Mouse (Mus musculus) heart, embryonic 12.5 days (tissue): Measurements from ENCODE around the gene Rab3d. TPM values are rescaled to one million over a fixed set of nuclear protein-coding genes. Genes with fewer than 3 reads are reported as not detected.
"Not testable (repeated sequence)": the region's sequence is repeated elsewhere in the genome, so short reads cannot be mapped to it uniquely, and the experiment has no call there.

ENCODE experiments used
- ATAC-seq: fragments of 200-750 bp; cut with Nextera tagmentation; 2 replicates; pipeline ENCODE4 v1.8.0; 2017; ENCODE audit warnings: moderate TSS enrichment, moderate library complexity; ENCODE audit not compliant: insufficient number of reproducible peaks, low FRiP score
- H3K27ac ChIP-seq: fragments of 300-500 bp; sonication (generic); 2 replicates; pipeline ENCODE4 v1.5.1; 2016; ENCODE audit warnings: mild to moderate bottlenecking, moderate library complexity; ENCODE audit not compliant: poor library complexity, severe bottlenecking
- H3K27me3 ChIP-seq: fragments of 300-500 bp; sonication (generic); replicated peaks from 2 replicates; pipeline ENCODE4 v1.6.1; 2016; ENCODE audit warnings: mild to moderate bottlenecking, moderate library complexity
- H3K36me3 ChIP-seq: fragments of 300-500 bp; sonication (generic); 2 replicates; pipeline ENCODE4 v1.6.1; 2016; ENCODE audit warnings: mild to moderate bottlenecking, moderate library complexity
- H3K4me1 ChIP-seq: fragments of 300-500 bp; sonication (generic); replicated peaks from 2 replicates; pipeline ENCODE4 v1.6.1; 2016; ENCODE audit warnings: mild to moderate bottlenecking
- H3K4me2 ChIP-seq: fragments of 300-500 bp; sonication (generic); 2 replicates; pipeline ENCODE4 v1.6.1; 2016; ENCODE audit warnings: mild to moderate bottlenecking, moderate library complexity
- H3K4me3 ChIP-seq: fragments of 300-500 bp; sonication (generic); 2 replicates; pipeline ENCODE4 v1.5.1; 2016; ENCODE audit warnings: mild to moderate bottlenecking
- H3K9ac ChIP-seq: fragments of 300-500 bp; sonication (generic); 2 replicates; pipeline ENCODE4 v1.6.1; 2016; ENCODE audit warnings: mild to moderate bottlenecking, moderate library complexity
- H3K9me3 ChIP-seq: fragments of 300-500 bp; sonication (generic); replicated peaks from 2 replicates; pipeline ENCODE4 v1.6.1; 2016; ENCODE audit warnings: mild to moderate bottlenecking, moderate library complexity
- WGBS: fragments of 180-500 bp; shearing (Covaris S2); methylation state at CpG from one replicate; pipeline ENCODE4 v1.1.7; 2016; 5-methylcytosine and 5-hydroxymethylcytosine counted together
- polyA plus RNA-seq: library from polyadenylated mRNA; unstranded; fragments of >200 nt; fragmentation: Nextera tagmentation; extraction: Ambion mirVana; gene quantifications from 2 replicates; pipeline ENCODE4 v1.2.1, GENCODE M21; 2016

Rab3d gene
- polyA plus RNA-seq, 1 experiment from 2014 or later, result 12.2 TPM

DNA sequence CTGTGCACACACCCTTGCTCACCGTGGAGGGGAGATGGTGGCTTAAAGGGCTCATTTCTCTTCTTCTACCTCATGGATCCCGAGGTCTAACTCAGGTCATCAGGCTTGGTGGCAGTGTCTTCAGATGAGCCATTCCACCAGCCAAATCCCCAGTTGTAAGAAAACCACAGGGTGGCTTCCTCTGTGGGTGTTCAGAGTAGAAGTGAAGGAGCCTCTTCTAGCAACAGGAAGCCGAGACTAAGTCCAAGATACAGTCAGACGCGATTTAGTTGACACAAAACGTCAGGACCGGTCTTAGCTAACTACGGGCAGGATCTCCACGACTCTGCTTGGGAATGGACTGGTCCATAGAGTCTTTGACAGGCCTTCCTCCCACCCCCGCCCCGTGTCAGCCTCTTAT, 9.8 kb downstream of the Rab3d start:
- H3K4me3 ChIP-seq, result no peak overlapping the region
- peaks cover 8% of the 10 kb centered on the region; the same call in 1 of the 2 replicates for H3K9me3 ChIP-seq
- no peak overlapping the region for H3K27ac ChIP-seq
- no peak overlapping the region for H3K4me2 ChIP-seq
- no peak overlapping the region for H3K9ac ChIP-seq
- H3K36me3 ChIP-seq, result no peaks in the 10 kb centered on the region
- 61% methylated on average over 11 of the region's 11 CpGs for WGBS
- ATAC-seq, result no peak
- H3K4me1 ChIP-seq, result no peaks in the 10 kb centered on the region
- peaks cover 20% of the 10 kb centered on the region for H3K27me3 ChIP-seq

DNA sequence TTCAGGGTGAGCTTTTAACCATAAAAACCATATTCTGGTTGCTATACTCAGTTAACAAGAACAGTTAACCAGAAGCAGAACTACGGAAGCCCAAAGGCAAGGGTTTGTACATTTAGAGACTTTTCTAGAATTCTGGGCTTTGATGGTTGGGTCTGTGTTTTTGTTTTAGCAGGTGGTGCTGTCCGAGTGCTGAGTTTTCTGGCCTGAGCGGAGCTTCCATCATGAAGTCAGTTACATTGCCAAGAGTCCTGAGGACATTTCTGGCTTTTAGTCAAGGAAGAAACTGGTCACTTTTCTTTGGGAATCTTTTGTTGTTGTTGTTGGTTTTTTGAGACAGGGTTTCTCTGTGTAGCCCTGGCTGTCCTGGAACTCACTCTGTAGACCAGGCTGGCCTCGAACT, 14.0 kb downstream of the Rab3d start:
- H3K9ac ChIP-seq, result no peak overlapping the region
- H3K4me3 ChIP-seq, result no peak overlapping the region
- no peaks in the 10 kb centered on the region for H3K36me3 ChIP-seq
- 76% methylated on average over 4 of the region's 4 CpGs for WGBS
- no peak overlapping the region for H3K27ac ChIP-seq
- H3K9me3 ChIP-seq, result peaks cover 8% of the 10 kb centered on the region; the same call in 1 of the 2 replicates
- ATAC-seq, result no peak
- H3K4me2 ChIP-seq, result no peak overlapping the region
- H3K27me3 ChIP-seq, result peaks cover 18% of the 10 kb centered on the region; the same call in 1 of the 2 replicates
- H3K4me1 ChIP-seq, result no peaks in the 10 kb centered on the region

- Histone ChIP-seq H3K27me3 (peaks cover 22% of the 10 kb centered on the region), H3K4me2 (peak overlapping the region; percentile 57), H3K4me1 (no peaks in the 10 kb centered on the region), H3K4me3 (peak overlapping the region; percentile 47), H3K9me3 (peaks cover 6% of the 10 kb centered on the region; the same call in 1 of the 2 replicates), H3K27ac (no peak overlapping the region), H3K9ac (no peak overlapping the region), H3K36me3 (no peaks in the 10 kb centered on the region)
- 17% methylated on average over 10 of the region's 10 CpGs for WGBS
- ATAC-seq, result no peak
Measured at GRCm38 (mm10) chr9:21901223-21901820, 16.7 kb downstream of the Rab3d start.

DNA sequence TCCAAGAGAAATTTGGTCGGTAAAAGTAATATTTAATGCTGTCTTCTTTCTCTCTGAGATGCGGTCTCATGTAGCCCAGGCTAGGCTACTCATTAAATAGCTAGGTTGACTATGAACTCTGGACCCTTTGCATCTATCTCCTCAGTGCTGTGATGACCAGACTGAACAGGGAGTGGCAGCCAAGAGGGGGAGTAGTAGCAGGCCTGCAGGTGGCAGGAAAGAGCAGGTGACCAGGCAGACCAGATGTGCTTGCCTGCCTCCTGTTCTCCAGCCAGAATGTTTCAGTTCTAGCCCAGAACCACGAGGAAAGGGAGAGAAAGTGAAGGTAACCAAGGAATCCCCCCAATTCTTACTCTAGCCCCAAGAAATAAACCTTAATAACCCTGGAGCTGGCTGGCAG, 28.8 kb downstream of the Rab3d start:
- no peaks in the 10 kb centered on the region for H3K4me1 ChIP-seq
- H3K4me2 ChIP-seq, result no peak overlapping the region
- H3K27me3 ChIP-seq, result peaks cover 12% of the 10 kb centered on the region
- no peaks in the 10 kb centered on the region; the same call in 1 of the 2 replicates for H3K9me3 ChIP-seq
- 56% methylated on average over 3 of the region's 3 CpGs for WGBS
- H3K36me3 ChIP-seq, result no peaks in the 10 kb centered on the region
- H3K4me3 ChIP-seq, result no peak overlapping the region
- H3K27ac ChIP-seq, result no peak overlapping the region
- no peak overlapping the region for H3K9ac ChIP-seq
- no peak for ATAC-seq

DNA sequence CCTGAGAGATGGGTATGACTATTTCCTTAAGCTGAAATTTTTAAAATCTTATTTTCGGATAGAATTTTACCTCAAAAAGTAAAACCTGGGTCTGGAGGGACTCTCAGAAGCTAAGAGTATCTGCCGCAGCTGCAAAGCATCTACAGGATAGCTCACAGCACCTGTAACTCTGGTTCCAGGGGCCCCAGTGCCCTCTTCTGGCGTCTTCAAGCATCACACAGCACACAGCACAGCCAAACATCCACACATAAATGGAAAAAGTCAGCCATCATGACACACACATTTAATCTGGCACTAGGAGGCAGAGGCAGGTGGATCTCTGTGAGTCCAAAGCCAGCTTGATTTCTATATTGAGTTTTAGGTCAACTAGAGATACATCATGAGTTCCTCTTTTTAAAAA, 41.4 kb downstream of the Rab3d start:
- no peaks in the 10 kb centered on the region for H3K4me1 ChIP-seq
- H3K9me3 ChIP-seq, result 0 out of 2 replicates have a peak, but pooled peaks cover 2% of the 10 kb centered on the region
- H3K27ac ChIP-seq, result no peak overlapping the region
- H3K4me3 ChIP-seq, result no peak overlapping the region
- 55% methylated on average over 3 of the region's 3 CpGs for WGBS
- H3K9ac ChIP-seq, result no peak overlapping the region
- H3K4me2 ChIP-seq, result no peak overlapping the region
- no peaks in the 10 kb centered on the region for H3K27me3 ChIP-seq
- H3K36me3 ChIP-seq, result no peaks in the 10 kb centered on the region
- no peak for ATAC-seq

- ATAC-seq, result no peak
- Histone ChIP-seq H3K27ac (no peak overlapping the region), H3K4me3 (no peak overlapping the region), H3K27me3 (0 out of 2 replicates have a peak, but pooled peaks cover 3% of the 10 kb centered on the region), H3K36me3 (no peaks in the 10 kb centered on the region), H3K9ac (no peak overlapping the region), H3K9me3 (no peaks in the 10 kb centered on the region), H3K4me2 (no peak overlapping the region), H3K4me1 (no peaks in the 10 kb centered on the region)
- 54% methylated on average over 4 of the region's 4 CpGs for WGBS
Measured at GRCm38 (mm10) chr9:21872204-21872603, 45.8 kb downstream of the Rab3d start.

GRCm38 (mm10) chr9:21870879-21871524, 47.0 kb downstream of the Rab3d start:
- Histone ChIP-seq H3K4me1 (no peaks in the 10 kb centered on the region), H3K9me3 (no peaks in the 10 kb centered on the region), H3K4me2 (peak overlapping the region; percentile 54), H3K27ac (no peak overlapping the region), H3K9ac (no peak overlapping the region), H3K27me3 (0 out of 2 replicates have a peak, but pooled peaks cover 3% of the 10 kb centered on the region), H3K36me3 (no peaks in the 10 kb centered on the region), H3K4me3 (peak overlapping the region; percentile 17; the same call in 1 of the 2 replicates)
- WGBS, result 17% methylated on average over 20 of the region's 20 CpGs
- ATAC-seq, result 0 out of 2 replicates have a peak, but pooled peaks have one; percentile 37

GRCm38 (mm10) chr9:21869290-21869689, 48.7 kb downstream of the Rab3d start:
- H3K4me3 ChIP-seq, H3K4me1 ChIP-seq, H3K9me3 ChIP-seq, H3K9ac ChIP-seq, H3K27ac ChIP-seq, H3K36me3 ChIP-seq, ATAC-seq, H3K4me2 ChIP-seq, H3K27me3 ChIP-seq: not testable (repeated sequence)
- WGBS, result 50% methylated on average over 7 of the region's 7 CpGs

DNA sequence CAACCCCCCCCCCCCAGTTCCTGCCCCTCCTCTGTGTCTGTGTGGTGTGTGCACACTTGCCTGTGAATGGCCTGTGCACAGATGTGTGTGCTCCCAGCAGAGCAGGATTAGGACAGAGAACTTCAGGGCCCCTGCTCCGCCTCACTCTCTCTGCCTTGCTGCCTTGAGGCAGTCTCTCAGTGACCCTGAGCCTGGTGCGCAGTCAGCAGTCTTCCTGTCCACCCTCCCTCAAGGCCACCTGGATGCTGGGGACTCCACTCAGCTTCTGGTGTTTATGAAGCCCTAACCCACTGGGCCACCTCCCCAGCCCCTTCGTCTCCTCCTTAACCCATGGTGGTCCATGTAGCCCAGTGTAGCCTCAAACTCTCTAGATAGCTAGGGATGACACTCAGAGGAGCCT, 50.3 kb downstream of the Rab3d start:
- H3K4me2 ChIP-seq, result no peak overlapping the region
- H3K27me3 ChIP-seq, result 0 out of 2 replicates have a peak, but pooled peaks cover 3% of the 10 kb centered on the region
- H3K9me3 ChIP-seq, result no peaks in the 10 kb centered on the region
- no peaks in the 10 kb centered on the region for H3K4me1 ChIP-seq
- no peak overlapping the region for H3K27ac ChIP-seq
- H3K4me3 ChIP-seq, result no peak overlapping the region
- H3K36me3 ChIP-seq, result no peaks in the 10 kb centered on the region
- WGBS, result 74% methylated on average over 3 of the region's 3 CpGs
- H3K9ac ChIP-seq, result no peak overlapping the region
- ATAC-seq, result no peak

DNA sequence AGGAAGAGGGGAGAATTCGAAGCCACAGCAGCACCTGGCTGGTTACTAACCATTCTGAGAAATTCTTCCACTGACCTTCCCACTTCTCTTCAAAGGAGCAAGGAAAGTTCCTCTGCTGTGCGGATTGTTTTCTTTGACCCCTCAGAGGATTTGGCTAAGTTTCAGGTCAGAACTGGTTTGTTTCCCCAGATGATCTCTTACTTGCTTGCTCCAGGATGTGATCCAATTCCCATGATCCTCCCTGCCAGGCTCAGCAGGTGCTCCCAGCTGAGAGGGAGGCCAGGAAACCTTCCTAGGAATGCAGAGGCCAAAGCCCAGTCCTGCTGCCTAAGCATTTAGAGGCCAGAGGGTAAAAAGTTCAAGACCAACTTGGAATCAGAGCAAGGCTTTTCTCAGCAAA, 51.4 kb downstream of the Rab3d start:
- H3K27ac ChIP-seq, result peak overlapping the region; percentile 17; the same call in 1 of the 2 replicates
- no peak overlapping the region for H3K4me2 ChIP-seq
- no peak overlapping the region for H3K4me3 ChIP-seq
- H3K36me3 ChIP-seq, result no peaks in the 10 kb centered on the region
- H3K27me3 ChIP-seq, result 0 out of 2 replicates have a peak, but pooled peaks cover 3% of the 10 kb centered on the region
- H3K4me1 ChIP-seq, result no peaks in the 10 kb centered on the region
- H3K9ac ChIP-seq, result no peak overlapping the region
- WGBS, result 54% methylated on average over 2 of the region's 2 CpGs
- ATAC-seq, result no peak
- H3K9me3 ChIP-seq, result no peaks in the 10 kb centered on the region

- peak overlapping the region; percentile 17; the same call in 1 of the 2 replicates for H3K27ac ChIP-seq
- no peaks in the 10 kb centered on the region for H3K36me3 ChIP-seq
- WGBS, result 63% methylated on average over 5 of the region's 5 CpGs
- ATAC-seq, result no peak
- no peak overlapping the region for H3K4me3 ChIP-seq
- H3K9me3 ChIP-seq, result no peaks in the 10 kb centered on the region; the same call in 1 of the 2 replicates
- H3K9ac ChIP-seq, result no peak overlapping the region
- no peaks in the 10 kb centered on the region for H3K4me1 ChIP-seq
- H3K4me2 ChIP-seq, result no peak overlapping the region
- no peaks in the 10 kb centered on the region for H3K27me3 ChIP-seq
Measured at GRCm38 (mm10) chr9:21865673-21866398, 52.2 kb downstream of the Rab3d start.
